16 mouse cellular contexts compared by ENCODE assay signal in the genomic region with DNA sequence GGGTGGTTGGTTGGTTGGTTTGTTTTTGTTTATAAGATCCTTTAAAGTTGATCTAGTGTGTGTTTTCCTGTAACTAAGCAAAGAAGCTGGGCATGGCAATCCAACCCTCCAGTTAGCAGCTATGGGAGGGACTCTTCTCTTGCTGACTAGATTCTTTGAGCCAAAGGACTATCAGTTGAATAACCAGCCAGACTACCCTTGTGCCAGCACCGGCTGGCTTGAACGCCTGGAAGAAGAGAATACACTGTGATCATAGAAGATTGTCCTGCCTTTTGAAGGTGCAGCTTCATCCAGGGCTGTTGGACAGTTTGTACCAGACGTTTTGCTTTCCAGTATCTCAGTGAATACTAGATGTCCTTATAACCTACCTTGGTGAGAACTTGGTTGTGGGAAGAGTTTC.
A peak's percentile ranks its signal among the peaks of the same experiment; 100 is the strongest.
DNase-seq lines count a peak whose midpoint lies in the region; ATAC-seq lines count a peak whose summit lies in the region.
"Had no signal": no experiment of that assay in that cellular context is flagged by ENCODE, and none has a peak within 500 bp of the region (broad histone marks: within the 10 kb centered on the region; RNA-seq: fewer than 3 reads in every experiment).

No protein-coding gene starts in this region.

- H3K27me3 ChIP-seq in intestine, embryonic 14.5 days (replicated peaks; ENCODE audit: control insufficient read depth, insufficient read depth, low read length), result no peaks in the 10 kb centered on the region
- no peaks in the 10 kb centered on the region for H3K27me3 ChIP-seq in intestine, embryonic 15.5 days (replicated peaks)
- H3K27me3 ChIP-seq in midbrain, embryonic 11.5 days (ENCODE audit: control insufficient read depth, insufficient read depth, low read length), result no peaks in the 10 kb centered on the region
- no peaks in the 10 kb centered on the region for H3K27me3 ChIP-seq in midbrain, embryonic 15.5 days (replicated peaks)
- H3K27me3 ChIP-seq: embryonic facial prominence, embryonic 13.5 days; embryonic facial prominence, embryonic 15.5 days; forebrain, embryonic 12.5 days had no signal

- no peak overlapping the region for H3K27ac ChIP-seq in intestine, embryonic 14.5 days (ENCODE audit: low read depth)
- no peak overlapping the region for H3K27ac ChIP-seq in intestine, embryonic 15.5 days
- no peak overlapping the region for H3K27ac ChIP-seq in midbrain, embryonic 11.5 days (ENCODE audit: low read depth, low read length)
- no peak overlapping the region for H3K27ac ChIP-seq in midbrain, embryonic 15.5 days
- H3K27ac ChIP-seq: forebrain, embryonic 10.5 days; forebrain, embryonic 12.5 days had no signal

- H3K4me2 ChIP-seq in intestine, embryonic 14.5 days (ENCODE audit: low read length), result no peak overlapping the region
- no peak overlapping the region for H3K4me2 ChIP-seq in intestine, embryonic 15.5 days (replicated peaks)
- H3K4me2 ChIP-seq in midbrain, embryonic 11.5 days, result no peak overlapping the region
- H3K4me2 ChIP-seq in midbrain, embryonic 15.5 days, result no peak overlapping the region
- H3K4me2 ChIP-seq: embryonic facial prominence, embryonic 13.5 days; embryonic facial prominence, embryonic 15.5 days; forebrain, embryonic 12.5 days had no signal

- no peaks in the 10 kb centered on the region for H3K4me1 ChIP-seq in intestine, embryonic 14.5 days (replicated peaks; ENCODE audit: control insufficient read depth, insufficient read depth, low read length)
- no peaks in the 10 kb centered on the region for H3K4me1 ChIP-seq in intestine, embryonic 15.5 days (replicated peaks)
- H3K4me1 ChIP-seq in midbrain, embryonic 11.5 days (ENCODE audit: control insufficient read depth, insufficient read depth, low read length), result no peaks in the 10 kb centered on the region
- no peaks in the 10 kb centered on the region for H3K4me1 ChIP-seq in midbrain, embryonic 15.5 days
- H3K4me1 ChIP-seq: embryonic facial prominence, embryonic 13.5 days; forebrain, embryonic 10.5 days; forebrain, embryonic 12.5 days had no signal

- no peaks in the 10 kb centered on the region for H3K36me3 ChIP-seq in intestine, embryonic 14.5 days (ENCODE audit: control insufficient read depth, insufficient read depth, low read length)
- H3K36me3 ChIP-seq in intestine, embryonic 15.5 days, result no peaks in the 10 kb centered on the region
- no peaks in the 10 kb centered on the region for H3K36me3 ChIP-seq in midbrain, embryonic 11.5 days (ENCODE audit: control insufficient read depth, insufficient read depth, low read length)
- H3K36me3 ChIP-seq in midbrain, embryonic 15.5 days (replicated peaks), result no peaks in the 10 kb centered on the region
- H3K36me3 ChIP-seq: embryonic facial prominence, embryonic 13.5 days; embryonic facial prominence, embryonic 15.5 days; forebrain, embryonic 10.5 days; forebrain, embryonic 12.5 days had no signal

- ATAC-seq in intestine, embryonic 14.5 days (replicated peaks; ENCODE audit: low FRiP score, low TSS enrichment, low read depth), result no peak
- no peak for ATAC-seq in intestine, embryonic 15.5 days
- ATAC-seq in midbrain, embryonic 11.5 days (ENCODE audit: low FRiP score), result no peak
- no peak for ATAC-seq in midbrain, embryonic 15.5 days (replicated peaks)

- peak; percentile 43 to 51 for DNase-seq in cerebellum, postnatal 10 days
- DNase-seq in cerebellum, postnatal 36 days, result no peak
- peak; percentile 4 for DNase-seq in intestine, embryonic 14.5 days (ENCODE audit: low spot score)
- peak; percentile 12 for DNase-seq in midbrain, embryonic 11.5 days (ENCODE audit: low spot score, missing footprints)
- DNase-seq: adrenal gland, adult 2 months; adrenal gland, postnatal 10 days; adrenal gland, postnatal 25 days; cerebellum, adult 9-10 months; embryo, embryonic 11 days had no signal

- no peaks in the 10 kb centered on the region for H3K9me3 ChIP-seq in intestine, embryonic 14.5 days (ENCODE audit: control insufficient read depth, low read length)
- H3K9me3 ChIP-seq in intestine, embryonic 15.5 days, result no peaks in the 10 kb centered on the region
- no peaks in the 10 kb centered on the region for H3K9me3 ChIP-seq in midbrain, embryonic 11.5 days (ENCODE audit: control insufficient read depth, low read length)
- H3K9me3 ChIP-seq in midbrain, embryonic 15.5 days, result no peaks in the 10 kb centered on the region
- H3K9me3 ChIP-seq: embryonic facial prominence, embryonic 13.5 days; embryonic facial prominence, embryonic 15.5 days; forebrain, embryonic 10.5 days; forebrain, embryonic 12.5 days had no signal

- H3K4me3 ChIP-seq in intestine, embryonic 14.5 days (ENCODE audit: low read depth, low read length), result no peak overlapping the region
- H3K4me3 ChIP-seq in intestine, embryonic 15.5 days (replicated peaks), result no peak overlapping the region
- H3K4me3 ChIP-seq in midbrain, embryonic 11.5 days (ENCODE audit: low read depth, low read length), result no peak overlapping the region
- H3K4me3 ChIP-seq in midbrain, embryonic 15.5 days, result no peak overlapping the region
- H3K4me3 ChIP-seq: embryonic facial prominence, embryonic 13.5 days; embryonic facial prominence, embryonic 15.5 days; erythroblast, embryonic 14.5 days; forebrain, embryonic 10.5 days; forebrain, embryonic 12.5 days had no signal

- H3K9ac ChIP-seq in intestine, embryonic 14.5 days (ENCODE audit: low read length), result no peak overlapping the region
- no peak overlapping the region for H3K9ac ChIP-seq in intestine, embryonic 15.5 days
- no peak overlapping the region for H3K9ac ChIP-seq in midbrain, embryonic 11.5 days (ENCODE audit: low read length)
- no peak overlapping the region for H3K9ac ChIP-seq in midbrain, embryonic 15.5 days
- H3K9ac ChIP-seq: embryonic facial prominence, embryonic 13.5 days; embryonic facial prominence, embryonic 15.5 days; forebrain, embryonic 12.5 days had no signal

- 86% methylated on average over 3 of the region's 3 CpGs for WGBS in intestine, embryonic 14.5 days
- WGBS in intestine, embryonic 15.5 days, result 83% methylated on average over 3 of the region's 3 CpGs
- 87% methylated on average over 3 of the region's 3 CpGs for WGBS in midbrain, embryonic 11.5 days
- WGBS in midbrain, embryonic 15.5 days, result 84% methylated on average over 3 of the region's 3 CpGs

Comparison
In these comparisons a context has a peak if more than half of its experiments do, and no peak if none do; other contexts are left out.
1. DNase-seq: peak in cerebellum, postnatal 10 days (2 of 2), intestine, embryonic 14.5 days (single experiment) and midbrain, embryonic 11.5 days (single experiment); none in cerebellum, postnatal 36 days (0 of 2).